Mouse (Mus musculus): ENCODE measurements around the gene Gars.

GRCm38 (mm10) chr6:55039446-55039783, 1.6 kb downstream of the Gars start:
- TF ChIP-seq TAL1 (IDR thresholded peaks at IDR 0.05; ENCODE audit: low read length) (no peak), GATA1 (IDR thresholded peaks at IDR 0.05; ENCODE audit: low read length) (no peak)
